Mouse (Mus musculus) heart, postnatal 0 days (tissue): ENCODE results near the gene Mpp2.

ENCODE experiments used
- CTCF ChIP-seq: IDR thresholded peaks from 2 replicates; pipeline ENCODE4 v1.5.1; 2016; ENCODE audit warnings: antibody characterized with exemption, control low read depth, low read depth
- EP300 ChIP-seq: IDR thresholded peaks from 2 replicates; pipeline ENCODE4 v1.6.1; 2016; ENCODE audit warnings: antibody characterized with exemption, low read depth

DNA sequence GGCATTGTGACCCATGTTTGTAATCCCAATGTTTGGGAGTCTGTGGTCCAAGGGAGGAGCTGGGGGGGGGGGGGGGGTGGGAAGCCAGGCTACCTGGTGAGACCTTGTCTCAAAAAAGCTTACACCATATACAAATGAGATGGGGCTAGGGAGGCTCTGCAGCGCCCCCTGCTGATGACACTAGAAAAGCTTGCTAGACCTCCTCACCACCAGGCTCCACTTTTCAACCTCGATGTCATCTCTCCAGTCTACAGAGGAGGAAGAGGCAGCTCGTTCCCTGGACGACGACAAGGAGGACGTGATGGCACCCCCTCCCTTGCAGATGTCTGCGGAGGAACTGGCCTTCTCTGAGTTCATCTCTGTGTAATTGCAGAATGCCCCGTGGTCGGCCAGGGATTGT, 34.5 kb downstream of the Mpp2 start:
- TF ChIP-seq CTCF (peak; percentile 48), EP300 (no peak)
